Mouse (Mus musculus): Measurements from ENCODE around the gene Dedd. TPM values are rescaled to one million over a fixed set of nuclear protein-coding genes. Genes with fewer than 3 reads are reported as not detected.

The Dedd gene
- total and polyA plus RNA-seq, 2 experiments: 14.7 to 28.3 TPM

GRCm38 (mm10) chr1:171360253-171360652 lies 31.3 kb downstream of the Dedd start:
- TF ChIP-seq POLR2A (IDR thresholded peaks at IDR 0.05; ENCODE audit: extremely low read depth, insufficient read depth, low read length) (no peak), CTCF (IDR thresholded peaks at IDR 0.05; ENCODE audit: low read depth, low read length) (no peak)
- H3K4me1 ChIP-seq (ENCODE audit: control insufficient read depth, insufficient read depth, low read length): no peaks in the 10 kb centered on the region
- no peak overlapping the region for H3K9ac ChIP-seq (ENCODE audit: low read depth, low read length)
- H3K79me2 ChIP-seq (ENCODE audit: control insufficient read depth, insufficient read depth, low read length): no peaks in the 10 kb centered on the region
- WGBS: 63% methylated on average over 26 of the region's 26 CpGs
- DNase-seq (ENCODE audit: extremely low read depth, low read depth, low spot score): no peak
- H3K36me3 ChIP-seq (ENCODE audit: control insufficient read depth, insufficient read depth, low read length): peaks cover 17% of the 10 kb centered on the region; the same call in 1 of the 2 replicates
- H3K4me3 ChIP-seq (ENCODE audit: insufficient read depth, low read depth, low read length): peak overlapping the region; percentile 16; the same call in 1 of the 2 replicates
- no peak overlapping the region for H3K27ac ChIP-seq (replicated peaks; ENCODE audit: insufficient read depth, low read depth, low read length)
- H3K27me3 ChIP-seq (ENCODE audit: control insufficient read depth, insufficient read depth, low read length): no peaks in the 10 kb centered on the region

- Histone ChIP-seq H3K27ac (replicated peaks; ENCODE audit: insufficient read depth, low read depth, low read length) (no peak within 1 kb of the TSS), H3K9ac (ENCODE audit: low read depth, low read length) (no peak within 1 kb of the TSS), H3K27me3 (ENCODE audit: control insufficient read depth, insufficient read depth, low read length) (no peaks in the 10 kb centered on the region), H3K79me2 (ENCODE audit: control insufficient read depth, insufficient read depth, low read length) (no peaks in the 10 kb centered on the region), H3K36me3 (ENCODE audit: control insufficient read depth, insufficient read depth, low read length) (peaks cover 17% of the 10 kb centered on the region; the same call in 1 of the 2 replicates), H3K4me1 (ENCODE audit: control insufficient read depth, insufficient read depth, low read length) (no peaks in the 10 kb centered on the region), H3K4me3 (ENCODE audit: insufficient read depth, low read depth, low read length) (peak within 1 kb of the TSS; percentile 16; the same call in 1 of the 2 replicates)
- 41% methylated on average over 21 of the region's 21 CpGs for WGBS
- no peak for DNase-seq (ENCODE audit: extremely low read depth, low read depth, low spot score)
- no peak for TF ChIP-seq POLR2A (IDR thresholded peaks at IDR 0.05; ENCODE audit: extremely low read depth, insufficient read depth, low read length)
- TF ChIP-seq CTCF (IDR thresholded peaks at IDR 0.05; ENCODE audit: low read depth, low read length): no peak
These were observed 31.7 kb downstream of the Dedd start, which contains the start of gene Klhdc9 for GRCm38 (mm10) chr1:171360656-171361055. Gene Klhdc9, minus strand, starts transcription at chr1:171360798.

- no peaks in the 10 kb centered on the region for H3K27me3 ChIP-seq (ENCODE audit: control insufficient read depth, insufficient read depth, low read length)
- no peak overlapping the region for H3K4me3 ChIP-seq (ENCODE audit: insufficient read depth, low read depth, low read length)
- H3K27ac ChIP-seq (replicated peaks; ENCODE audit: insufficient read depth, low read depth, low read length): no peak overlapping the region
- no peaks in the 10 kb centered on the region for H3K79me2 ChIP-seq (ENCODE audit: control insufficient read depth, insufficient read depth, low read length)
- no peaks in the 10 kb centered on the region for H3K4me1 ChIP-seq (ENCODE audit: control insufficient read depth, insufficient read depth, low read length)
- no peak overlapping the region for H3K9ac ChIP-seq (ENCODE audit: low read depth, low read length)
- DNase-seq (ENCODE audit: extremely low read depth, low read depth, low spot score): peak; percentile 58
- peak; percentile 67 for TF ChIP-seq CTCF (IDR thresholded peaks at IDR 0.05; ENCODE audit: low read depth, low read length)
- no peak for TF ChIP-seq POLR2A (IDR thresholded peaks at IDR 0.05; ENCODE audit: extremely low read depth, insufficient read depth, low read length)
- H3K36me3 ChIP-seq (ENCODE audit: control insufficient read depth, insufficient read depth, low read length): peaks cover 17% of the 10 kb centered on the region; the same call in 1 of the 2 replicates
- 55% methylated on average over 16 of the region's 16 CpGs for WGBS
These were observed 32.5 kb downstream of the Dedd start for GRCm38 (mm10) chr1:171361106-171362103.

GRCm38 (mm10) chr1:171365934-171366333 lies 37.0 kb downstream of the Dedd start:
- no peak for DNase-seq (ENCODE audit: extremely low read depth, low read depth, low spot score)

GRCm38 (mm10) chr1:171369845-171370556 lies 41.1 kb downstream of the Dedd start, which contains the start of gene Nectin4:
Gene Nectin4, plus strand, starts transcription at chr1:171370099.
- H3K27ac ChIP-seq (replicated peaks; ENCODE audit: insufficient read depth, low read depth, low read length): no peak within 1 kb of the TSS
- H3K9ac ChIP-seq (ENCODE audit: low read depth, low read length): 0 out of 2 replicates have a peak within 1 kb of the TSS, but pooled peaks have one; percentile 24
- H3K79me2 ChIP-seq (ENCODE audit: control insufficient read depth, insufficient read depth, low read length): no peaks in the 10 kb centered on the region
- no peak for TF ChIP-seq POLR2A (IDR thresholded peaks at IDR 0.05; ENCODE audit: extremely low read depth, insufficient read depth, low read length)
- TF ChIP-seq CTCF (IDR thresholded peaks at IDR 0.05; ENCODE audit: low read depth, low read length): no peak
- H3K36me3 ChIP-seq (ENCODE audit: control insufficient read depth, insufficient read depth, low read length): no peaks in the 10 kb centered on the region
- 50% methylated on average over 20 of the region's 20 CpGs for WGBS
- no peaks in the 10 kb centered on the region for H3K4me1 ChIP-seq (ENCODE audit: control insufficient read depth, insufficient read depth, low read length)
- peak within 1 kb of the TSS; percentile 34; the same call in 1 of the 2 replicates for H3K4me3 ChIP-seq (ENCODE audit: insufficient read depth, low read depth, low read length)
- no peak for DNase-seq (ENCODE audit: extremely low read depth, low read depth, low spot score)
- H3K27me3 ChIP-seq (ENCODE audit: control insufficient read depth, insufficient read depth, low read length): no peaks in the 10 kb centered on the region

More at GRCm38 (mm10) chr1:171365934-171366333, 37.0 kb downstream of the Dedd start:
- Histone ChIP-seq H3K27ac (replicated peaks; ENCODE audit: insufficient read depth, low read depth, low read length) (no peak overlapping the region), H3K4me3 (ENCODE audit: insufficient read depth, low read depth, low read length) (no peak overlapping the region), H3K9ac (ENCODE audit: low read depth, low read length) (no peak overlapping the region), H3K27me3 (ENCODE audit: control insufficient read depth, insufficient read depth, low read length) (no peaks in the 10 kb centered on the region), H3K79me2 (ENCODE audit: control insufficient read depth, insufficient read depth, low read length) (no peaks in the 10 kb centered on the region), H3K36me3 (ENCODE audit: control insufficient read depth, insufficient read depth, low read length) (no peaks in the 10 kb centered on the region), H3K4me1 (ENCODE audit: control insufficient read depth, insufficient read depth, low read length) (no peaks in the 10 kb centered on the region)
- 65% methylated on average over 7 of the region's 7 CpGs for WGBS
- TF ChIP-seq POLR2A (IDR thresholded peaks at IDR 0.05; ENCODE audit: extremely low read depth, insufficient read depth, low read length) (no peak), CTCF (IDR thresholded peaks at IDR 0.05; ENCODE audit: low read depth, low read length) (no peak)
